Mouse (Mus musculus) liver, postnatal 0 days (tissue): ENCODE measurements around the gene Ankef1.

Experiments used
- CTCF ChIP-seq: sonication (generic); IDR thresholded peaks from 2 replicates; pipeline ENCODE4 v1.5.1; 2016; ENCODE audit warnings: antibody characterized with exemption, low read depth
- EP300 ChIP-seq: IDR thresholded peaks from 2 replicates; pipeline ENCODE4 v1.6.1; 2016; ENCODE audit warnings: antibody characterized with exemption, low read depth, mild to moderate bottlenecking

DNA sequence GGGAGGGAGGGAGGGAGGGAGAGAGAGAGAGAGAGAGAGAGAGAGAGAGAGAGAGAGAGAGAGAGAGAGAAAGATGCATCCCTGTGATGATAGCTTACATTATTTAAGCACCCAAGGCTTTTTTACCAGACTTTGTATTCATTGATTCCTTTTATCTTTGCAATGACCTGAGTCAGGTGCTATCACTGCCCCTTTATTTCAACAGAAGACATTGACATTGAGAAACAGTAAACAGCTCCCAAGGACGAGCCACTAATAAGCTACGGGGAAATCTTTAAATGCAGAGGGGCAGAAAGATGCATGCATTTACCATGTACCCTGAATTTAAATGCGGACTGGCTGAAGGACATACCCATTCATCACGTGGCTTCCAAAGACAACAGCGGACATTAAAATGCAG, 14.7 kb upstream of the Ankef1 start:
- TF ChIP-seq CTCF (no peak), EP300 (no peak)
